Comparison of ENCODE assay signal across 8 mouse cellular contexts in genomic region chr15:79545496-79545895, GRCm38 (mm10). TPM values are rescaled to one million over a fixed set of nuclear protein-coding genes. Genes with fewer than 3 reads are reported as not detected.
DNase-seq lines count a peak whose midpoint lies in the region; ATAC-seq and TF ChIP-seq lines count a peak whose summit lies in the region.

No protein-coding gene starts in this region.

- H3K9ac ChIP-seq in heart, embryonic 15.5 days = peak overlapping the region; percentile 93

- peak overlapping the region; percentile 97 for H3K27ac ChIP-seq in heart, embryonic 15.5 days
- peak overlapping the region; percentile 100 for H3K27ac ChIP-seq in hindbrain, embryonic 10.5 days
- peak overlapping the region; percentile 99 for H3K27ac ChIP-seq in midbrain, embryonic 10.5 days (replicated peaks)

- intact Hi-C loops in heart, postnatal 14 days (cut with DNase I) = loop anchor here (5.0 kb wide), 1 partner anchor 33 kb away; no protein-coding TSS in a partner anchor

- peaks cover 23% of the 10 kb centered on the region for H3K4me1 ChIP-seq in heart, embryonic 15.5 days (replicated peaks)
- H3K4me1 ChIP-seq in G1E (ENCODE audit: insufficient read depth, low read depth, low read length) = peaks cover 33% of the 10 kb centered on the region
- H3K4me1 ChIP-seq in hindbrain, embryonic 10.5 days (replicated peaks) = peaks cover 24% of the 10 kb centered on the region
- H3K4me1 ChIP-seq in midbrain, embryonic 10.5 days = peaks cover 31% of the 10 kb centered on the region

- 3% methylated on average over 3 of the region's 3 CpGs for WGBS in heart, embryonic 15.5 days
- WGBS in hindbrain, embryonic 10.5 days = 7% methylated on average over 3 of the region's 3 CpGs
- WGBS in midbrain, embryonic 10.5 days = 8% methylated on average over 3 of the region's 3 CpGs

- H3K4me3 ChIP-seq in heart, embryonic 15.5 days = peak overlapping the region; percentile 79
- peak overlapping the region; percentile 94 for H3K4me3 ChIP-seq in G1E (ENCODE audit: low read depth, low read length)
- H3K4me3 ChIP-seq in hindbrain, embryonic 10.5 days = peak overlapping the region; percentile 76
- peak overlapping the region; percentile 96 for H3K4me3 ChIP-seq in midbrain, embryonic 10.5 days

- ATAC-seq in heart, embryonic 15.5 days (replicated peaks; ENCODE audit: insufficient number of reproducible peaks, insufficient read depth, low FRiP score, low read depth) = no peak
- ATAC-seq in G1E (ENCODE audit: extremely low read depth, insufficient number of reproducible peaks, low FRiP score, poor library complexity, severe bottlenecking) = no peak

- no peaks in the 10 kb centered on the region for H3K27me3 ChIP-seq in heart, embryonic 15.5 days
- peaks cover 9% of the 10 kb centered on the region for H3K27me3 ChIP-seq in G1E (ENCODE audit: insufficient read depth, low read length)
- peaks cover 6% of the 10 kb centered on the region; the same call in 1 of the 2 replicates for H3K27me3 ChIP-seq in hindbrain, embryonic 10.5 days (ENCODE audit: insufficient read depth, poor library complexity, severe bottlenecking)
- H3K27me3 ChIP-seq in midbrain, embryonic 10.5 days (ENCODE audit: low read depth, poor library complexity, severe bottlenecking) = peaks cover 8% of the 10 kb centered on the region; the same call in 1 of the 2 replicates

- H3K9me3 ChIP-seq in heart, embryonic 15.5 days (replicated peaks) = no peaks in the 10 kb centered on the region
- peaks cover 7% of the 10 kb centered on the region for H3K9me3 ChIP-seq in G1E (replicated peaks)
- no peaks in the 10 kb centered on the region for H3K9me3 ChIP-seq in hindbrain, embryonic 10.5 days
- H3K9me3 ChIP-seq in midbrain, embryonic 10.5 days (replicated peaks) = no peaks in the 10 kb centered on the region

- no peak for DNase-seq in heart, postnatal 14 days
- DNase-seq in G1E (ENCODE audit: low spot score) = no peak
- DNase-seq in hindbrain, embryonic 10.5 days (ENCODE audit: low spot score) = no peak
- DNase-seq in midbrain, embryonic 10.5 days (ENCODE audit: low spot score) = no peak
- DNase-seq in ovary, postnatal 36 days (ENCODE audit: low spot score) = no peak
- no peak for DNase-seq in layer of hippocampus, postnatal 14 days (ENCODE audit: low spot score in 2 of 2)
- DNase-seq in embryo, embryonic 11 days = no peak

- no peak for TF ChIP-seq CTCF in G1E (IDR thresholded peaks at IDR 0.05; ENCODE audit: low read depth, low read length)

- peaks cover 36% of the 10 kb centered on the region for H3K36me3 ChIP-seq in heart, embryonic 15.5 days
- peaks cover 37% of the 10 kb centered on the region for H3K36me3 ChIP-seq in G1E (replicated peaks)
- H3K36me3 ChIP-seq in hindbrain, embryonic 10.5 days = peaks cover 43% of the 10 kb centered on the region
- H3K36me3 ChIP-seq in midbrain, embryonic 10.5 days = peaks cover 46% of the 10 kb centered on the region

- peak overlapping the region; percentile 74 for H3K4me2 ChIP-seq in heart, embryonic 15.5 days

RNA-seq across cellular contexts. Expression of gene Ddx17, which starts 1.0 kb away (rescaled TPM):
- polyA plus RNA-seq in heart, embryonic 15.5 days (2015; fragmentation: Nextera tagmentation; extraction: Ambion mirVana) = 28.5 and 34.2 TPM in 2 replicates
- 100 to 1,000 TPM; 156 to 161 TPM for total RNA-seq in heart, postnatal 14 days (2021)
- total RNA-seq in G1E (2014; fragmentation: Nextera tagmentation) (238 and 294 TPM in 2 replicates), G1E (2017) (191 and 220 TPM in 2 replicates)
- polyA plus RNA-seq in G1E (2012) = 54.2 and 61.0 TPM in 2 replicates
- 46.9 and 50.1 TPM in 2 replicates for polyA plus RNA-seq in hindbrain, embryonic 10.5 days (2016; fragmentation: Nextera tagmentation; extraction: Ambion mirVana)
- 43.5 and 48.1 TPM in 2 replicates for polyA plus RNA-seq in midbrain, embryonic 10.5 days (2016; fragmentation: Nextera tagmentation; extraction: Ambion mirVana)
- total RNA-seq in layer of hippocampus, postnatal 14 days (2021) = 100 to 1,000 TPM; 353 to 381 TPM

RNA-seq across cellular contexts. Expression of gene Kdelr3, which starts 29.3 kb away (rescaled TPM):
- polyA plus RNA-seq in heart, embryonic 15.5 days (2015; fragmentation: Nextera tagmentation; extraction: Ambion mirVana) = 62.9 and 83.1 TPM in 2 replicates
- total RNA-seq in heart, postnatal 14 days (2021) = 10 to 100 TPM; 13.0 to 13.5 TPM
- not detected in 2 replicates for total RNA-seq in G1E (2014; fragmentation: Nextera tagmentation)
- 0.05 TPM in 1 of 2 replicates, not detected in the other for total RNA-seq in G1E (2017)
- polyA plus RNA-seq in G1E (2012) = not detected in 2 replicates
- 11.4 and 21.5 TPM in 2 replicates for polyA plus RNA-seq in hindbrain, embryonic 10.5 days (2016; fragmentation: Nextera tagmentation; extraction: Ambion mirVana)
- 15.5 and 24.2 TPM in 2 replicates for polyA plus RNA-seq in midbrain, embryonic 10.5 days (2016; fragmentation: Nextera tagmentation; extraction: Ambion mirVana)
- total RNA-seq in layer of hippocampus, postnatal 14 days (2021) = 1 to 10 TPM; 1.4 to 1.8 TPM

RNA-seq across cellular contexts. Expression of gene Kcnj4, which starts 40.5 kb away (rescaled TPM):
- 0.20 and 0.34 TPM in 2 replicates for polyA plus RNA-seq in heart, embryonic 15.5 days (2015; fragmentation: Nextera tagmentation; extraction: Ambion mirVana)
- under 1 TPM; 0.10 to 0.33 TPM for total RNA-seq in heart, postnatal 14 days (2021)
- total RNA-seq in G1E (2014; fragmentation: Nextera tagmentation) = not detected in 2 replicates
- 0.05 TPM in 1 of 2 replicates, not detected in the other for total RNA-seq in G1E (2017)
- not detected in 2 replicates for polyA plus RNA-seq in G1E (2012)
- polyA plus RNA-seq in hindbrain, embryonic 10.5 days (2016; fragmentation: Nextera tagmentation; extraction: Ambion mirVana) = not detected in 2 replicates
- 0.05 TPM in 1 of 2 replicates, not detected in the other for polyA plus RNA-seq in midbrain, embryonic 10.5 days (2016; fragmentation: Nextera tagmentation; extraction: Ambion mirVana)
- 10 to 100 TPM; 69.2 to 72.7 TPM for total RNA-seq in layer of hippocampus, postnatal 14 days (2021)

RNA-seq across cellular contexts. Expression of gene Dmc1, which starts 59.4 kb away (rescaled TPM):
- polyA plus RNA-seq in heart, embryonic 15.5 days (2015; fragmentation: Nextera tagmentation; extraction: Ambion mirVana) = 1.3 and 1.5 TPM in 2 replicates
- under 1 TPM in 1 of 2 experiments, not detected in 1; 0.73 TPM for total RNA-seq in heart, postnatal 14 days (2021)
- total RNA-seq in G1E (2014; fragmentation: Nextera tagmentation) (not detected in 2 replicates), G1E (2017) (0.29 TPM in 1 of 2 replicates, not detected in the other)
- not detected in 2 replicates for polyA plus RNA-seq in G1E (2012)
- polyA plus RNA-seq in hindbrain, embryonic 10.5 days (2016; fragmentation: Nextera tagmentation; extraction: Ambion mirVana) = 1.2 and 1.5 TPM in 2 replicates
- 1.5 TPM in 2 replicates for polyA plus RNA-seq in midbrain, embryonic 10.5 days (2016; fragmentation: Nextera tagmentation; extraction: Ambion mirVana)
- 1 to 10 TPM in 1 of 2 experiments, under 1 TPM in 1; 0.29 to 1.7 TPM for total RNA-seq in layer of hippocampus, postnatal 14 days (2021)

Comparison
In these comparisons a context has a peak if more than half of its experiments do, and no peak if none do; other contexts are left out.
1. RNA of gene Kdelr3, which starts 29.3 kb away (polyA plus RNA-seq): 62.9 to 83.1 TPM in heart, embryonic 15.5 days, 11.4 to 21.5 TPM in hindbrain, embryonic 10.5 days and 15.5 to 24.2 TPM in midbrain, embryonic 10.5 days; not detected in G1E; every median in the first group is over 10 times any median in the second.
2. Peak in every context shown above with its lines, with median percentiles within 50 percentile points of each other: H3K27ac ChIP-seq and H3K4me3 ChIP-seq.